Mouse (Mus musculus): Measurements from ENCODE around the gene 1700088E04Rik.

DNA sequence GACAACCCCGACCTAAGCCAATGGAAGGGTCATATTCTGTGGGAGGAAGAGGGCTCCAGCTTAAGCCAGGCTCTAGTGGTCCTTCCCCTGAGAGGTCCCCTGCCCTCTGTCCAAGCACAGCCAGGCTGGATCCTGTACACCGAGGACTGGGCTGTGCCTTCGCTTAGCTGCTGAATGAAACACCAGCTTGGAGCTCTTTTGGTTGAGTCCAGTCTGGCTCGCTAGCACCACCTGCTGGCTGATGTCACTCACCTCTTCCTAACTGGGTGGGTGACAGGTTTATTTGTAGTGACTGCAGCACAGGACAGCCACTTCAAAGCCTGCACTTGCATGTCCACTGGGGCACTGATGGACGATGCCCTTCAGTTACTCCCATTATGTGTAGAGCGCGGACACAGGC is 7.5 kb upstream of the 1700088E04Rik start:
- no peak for TF ChIP-seq POLR2A (IDR thresholded peaks at IDR 0.05; ENCODE audit: borderline replicate concordance, low read depth, low read length)
- peak; percentile 73; the same call in 1 of the 2 replicates for TF ChIP-seq CTCF (IDR thresholded peaks at IDR 0.05; ENCODE audit: low read depth, low read length)

All from bone marrow macrophage, adult 2 months (primary cell).